Mouse (Mus musculus) central nervous system, embryonic 14 days (tissue): Measurements from ENCODE around the gene Sox10. TPM values are rescaled to one million over a fixed set of nuclear protein-coding genes. Genes with fewer than 3 reads are reported as not detected.

ENCODE experiments used
- polyA plus RNA-seq: library from polyadenylated mRNA; depleted of rRNA; stranded (reverse); fragments of >200 nt; gene quantifications from 2 replicates; pipeline ENCODE4 v1.2.3, GENCODE M21; 2012; rRNA removed

Sox10 gene
- polyA plus RNA-seq, result 5.8 and 20.4 TPM in 2 replicates

DNA sequence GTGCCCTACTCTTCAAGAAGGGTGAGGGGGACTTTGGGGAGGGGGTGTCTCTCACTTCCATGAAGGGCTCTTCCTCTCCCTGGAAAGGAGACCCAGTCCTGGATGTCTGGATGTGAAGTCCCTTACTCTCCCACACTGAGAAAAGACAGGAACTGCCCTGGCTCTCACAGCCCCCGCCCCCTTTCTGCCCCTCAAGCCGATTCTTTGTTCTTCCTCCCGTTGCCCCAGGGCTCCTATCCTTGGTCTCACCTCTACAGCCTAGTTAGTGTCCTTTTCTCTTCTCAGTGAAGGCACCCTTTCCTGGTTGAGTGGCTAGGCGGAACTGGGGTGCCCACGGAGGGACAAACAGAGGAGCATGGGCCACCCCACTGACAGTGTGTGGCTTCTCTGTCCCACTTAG, at the start of gene Sox10:
Gene Sox10 (minus strand): TSS at position 101 of the 400 bp plus-strand sequence.

GRCm38 (mm10) chr15:79140866-79141565, 24.0 kb downstream of the Sox10 start, which contains the start of the genes Polr2f and 1700088E04Rik:
Polr2f (plus strand) TSS chr15:79141009.
1700088E04Rik (minus strand) TSS chr15:79141253.

GRCm38 (mm10) chr15:79108421-79109320, 56.4 kb downstream of the Sox10 start, which contains the start of gene Micall1:
Micall1 (plus strand) TSS chr15:79108898.

Other genes starting within 250 kb of the Sox10 start
- gene Lgals1, start 238.5 kb downstream of the Sox10 start, polyA plus RNA-seq, result 226 and 578 TPM in 2 replicates
- 41.2 and 43.8 TPM in 2 replicates for gene Nol12, start 230.3 kb downstream of the Sox10 start, polyA plus RNA-seq
- gene Triobp, start 217.5 kb downstream of the Sox10 start, polyA plus RNA-seq, result 48.5 and 58.0 TPM in 2 replicates
- 278 and 348 TPM in 2 replicates for gene H1f0, start 136.8 kb downstream of the Sox10 start, polyA plus RNA-seq
- gene Galr3, start 123.4 kb downstream of the Sox10 start, polyA plus RNA-seq, result 0.07 and 0.24 TPM in 2 replicates
- 58.6 and 61.8 TPM in 2 replicates for gene Ankrd54, start 102.3 kb downstream of the Sox10 start, polyA plus RNA-seq
- 173 and 188 TPM in 2 replicates for gene Eif3l, start 90.1 kb downstream of the Sox10 start, polyA plus RNA-seq
- 22.3 and 27.5 TPM in 2 replicates for gene Micall1, start 56.3 kb downstream of the Sox10 start, polyA plus RNA-seq
- 182 and 194 TPM in 2 replicates for gene Polr2f, start 24.2 kb downstream of the Sox10 start, polyA plus RNA-seq
- gene 1700088E04Rik, start 24.0 kb downstream of the Sox10 start, polyA plus RNA-seq, result 16.1 and 16.8 TPM in 2 replicates
- 117 and 118 TPM in 2 replicates for gene Pick1, start 63.9 kb upstream of the Sox10 start, polyA plus RNA-seq
- gene Gm49486, start 64.2 kb upstream of the Sox10 start, polyA plus RNA-seq, result 2.3 TPM in 2 replicates
- 0.34 and 0.35 TPM in 2 replicates for gene Slc16a8, start 89.5 kb upstream of the Sox10 start, polyA plus RNA-seq
- 1.6 and 1.7 TPM in 2 replicates for gene Baiap2l2, start 120.3 kb upstream of the Sox10 start, polyA plus RNA-seq
- gene Pla2g6, start 163.2 kb upstream of the Sox10 start, polyA plus RNA-seq, result 99.6 and 99.9 TPM in 2 replicates
- 3.2 and 3.7 TPM in 2 replicates for gene Maff, start 181.4 kb upstream of the Sox10 start, polyA plus RNA-seq
- 48.8 and 63.0 TPM in 2 replicates for gene Tmem184b, start 238.3 kb upstream of the Sox10 start, polyA plus RNA-seq